In genomic region chr5:64653764-64654163, GRCm38 (mm10) we compare ENCODE assay signal across 16 mouse cellular contexts.
"Had no signal": no experiment of that assay in that cellular context is flagged by ENCODE, and none has a peak within 500 bp of the region (broad histone marks: within the 10 kb centered on the region; RNA-seq: fewer than 3 reads in every experiment).

No protein-coding gene starts in this region.

- H3K9me3 ChIP-seq: kidney, embryonic 15.5 days; liver, embryonic 13.5 days; midbrain, embryonic 12.5 days; midbrain, embryonic 15.5 days; neural tube, embryonic 12.5 days; neural tube, embryonic 15.5 days had no signal

- ATAC-seq: lung, postnatal 0 days; midbrain, embryonic 15.5 days had no signal

- H3K4me2 ChIP-seq: kidney, embryonic 15.5 days; liver, embryonic 13.5 days; lung, embryonic 14.5 days; midbrain, embryonic 12.5 days; midbrain, embryonic 15.5 days; neural tube, embryonic 12.5 days; neural tube, embryonic 15.5 days had no signal

- H3K9ac ChIP-seq: kidney, embryonic 15.5 days; liver, embryonic 13.5 days; lung, embryonic 14.5 days; midbrain, embryonic 12.5 days; midbrain, embryonic 15.5 days; neural tube, embryonic 12.5 days; neural tube, embryonic 15.5 days had no signal

- H3K27me3 ChIP-seq: kidney, embryonic 15.5 days; liver, embryonic 13.5 days; midbrain, embryonic 12.5 days; midbrain, embryonic 15.5 days; neural tube, embryonic 12.5 days; neural tube, embryonic 15.5 days had no signal

- H3K36me3 ChIP-seq: kidney, embryonic 15.5 days; liver, embryonic 13.5 days; midbrain, embryonic 12.5 days; midbrain, embryonic 15.5 days; neural tube, embryonic 12.5 days; neural tube, embryonic 15.5 days had no signal

- H3K4me1 ChIP-seq: midbrain, embryonic 15.5 days had no signal

- H3K27ac ChIP-seq: kidney, embryonic 15.5 days; liver, embryonic 13.5 days; macrophage; midbrain, embryonic 12.5 days; midbrain, embryonic 15.5 days; neural tube, embryonic 12.5 days; neural tube, embryonic 15.5 days had no signal

- DNase-seq: kidney, adult 11 months; kidney, adult 8-10 months; kidney, postnatal 10 days; kidney, postnatal 4 days; liver, embryonic 13.5 days; lung, embryonic 14.5 days; right cerebral cortex, adult 18-20 months; thymus, adult 18-20 months; thymus, postnatal 36 days had no signal

- H3K4me3 ChIP-seq: kidney, embryonic 15.5 days; liver, embryonic 13.5 days; midbrain, embryonic 12.5 days; midbrain, embryonic 15.5 days; neural tube, embryonic 12.5 days; neural tube, embryonic 15.5 days had no signal
